Mouse (Mus musculus): ENCODE results near the gene Proser1. TPM values are rescaled to one million over a fixed set of nuclear protein-coding genes. Genes with fewer than 3 reads are reported as not detected.

Proser1 gene
- total RNA-seq, 2 experiments from 2014 or later = 21.3 to 22.1 TPM

GRCm38 (mm10) chr3:53502428-53502827 lies 39.0 kb downstream of the Proser1 start:
- intact Hi-C loops (cut with DNase I) = loop anchor here (5.0 kb wide), 1 partner anchor 1260 kb away; no protein-coding TSS in a partner anchor
- Histone ChIP-seq H3K4me3 (no peak overlapping the region), H3K27ac (no peak overlapping the region)
- TF ChIP-seq CTCF (IDR thresholded peaks at IDR 0.05) = peak; percentile 62
- DNase-seq (ENCODE audit: extremely low spot score in 1 of 2, low spot score in 2 of 2) = no peak

- Histone ChIP-seq H3K4me3 (no peak overlapping the region), H3K27ac (no peak overlapping the region)
- no peak for DNase-seq (ENCODE audit: extremely low spot score in 1 of 2, low spot score in 2 of 2)
- no peak for TF ChIP-seq CTCF (IDR thresholded peaks at IDR 0.05)
- intact Hi-C loops (cut with DNase I) = no loop called here
These were observed 49.6 kb downstream of the Proser1 start for GRCm38 (mm10) chr3:53513096-53513495.

- Histone ChIP-seq H3K27ac (no peak overlapping the region), H3K4me3 (no peak overlapping the region)
- intact Hi-C loops (cut with DNase I) = no loop called here
- no peak for TF ChIP-seq CTCF (IDR thresholded peaks at IDR 0.05)
- no peak for DNase-seq (ENCODE audit: extremely low spot score in 1 of 2, low spot score in 2 of 2)
These were observed 51.0 kb downstream of the Proser1 start for GRCm38 (mm10) chr3:53514221-53515065.

- no peak for DNase-seq (ENCODE audit: extremely low spot score in 1 of 2, low spot score in 2 of 2)
- Histone ChIP-seq H3K27ac (no peak overlapping the region), H3K4me3 (no peak overlapping the region)
- no peak for TF ChIP-seq CTCF (IDR thresholded peaks at IDR 0.05)
- intact Hi-C loops (cut with DNase I) = loop anchor here (10.0 kb wide), 3 partner anchors 632 to 1152 kb away; partner anchors contain the start of gene Trpc4
These were observed 59.3 kb downstream of the Proser1 start for GRCm38 (mm10) chr3:53522794-53523193.

- peak; percentile 79 for TF ChIP-seq CTCF (IDR thresholded peaks at IDR 0.05)
- Histone ChIP-seq H3K4me3 (peak overlapping the region; percentile 52), H3K27ac (no peak overlapping the region)
- intact Hi-C loops (cut with DNase I) = loop anchor here (1.0 to 10.0 kb wide), 5 partner anchors 133 to 1149 kb away; partner anchors contain the start of gene Trpc4
- peak; percentile 86 to 87 for DNase-seq (ENCODE audit: extremely low spot score in 1 of 2, low spot score in 2 of 2)
These were observed 62.3 kb downstream of the Proser1 start for GRCm38 (mm10) chr3:53525737-53526136.

- Histone ChIP-seq H3K27ac (no peak overlapping the region), H3K4me3 (no peak overlapping the region)
- TF ChIP-seq CTCF (IDR thresholded peaks at IDR 0.05) = no peak
- intact Hi-C loops (cut with DNase I) = no loop called here
- DNase-seq (ENCODE audit: extremely low spot score in 1 of 2, low spot score in 2 of 2) = no peak
These were observed 66.8 kb downstream of the Proser1 start for GRCm38 (mm10) chr3:53530305-53530704.

Other genes starting within 250 kb of the Proser1 start
- gene Nhlrc3, start 334 bp upstream of the Proser1 start, total RNA-seq (2021) = 10 to 100 TPM in 1 of 2 experiments, 1 to 10 TPM in 1; 8.2 to 11.1 TPM
- not detected for gene Stoml3, start 25.0 kb downstream of the Proser1 start, total RNA-seq (2021)
- gene Frem2, start 193.7 kb downstream of the Proser1 start, total RNA-seq (2021) = 1 to 10 TPM; 1.4 to 2.2 TPM

Measured in left cerebral cortex, adult 2 months (tissue).